Mouse (Mus musculus) CH12.LX (cell line): ENCODE measurements at regions not wholly inside any gene's neighbourhood (a gene's known extent, or its start where the extent isn't known, plus 50 kb on each side); places are given as distances from the start of the nearest gene placed in this dataset.

Experiments
- DNase-seq: peaks from one replicate; pipeline ENCODE4 v3.0.0-alpha.2; 2013; ENCODE audit errors: extremely low read depth
- H3K27ac ChIP-seq: 2 replicates; pipeline ENCODE4 v1.5.1; 2012; ENCODE audit warnings: low read depth, mild to moderate bottlenecking, control low read depth, moderate library complexity; ENCODE audit not compliant: insufficient read depth
- H3K27me3 ChIP-seq: replicated peaks from 2 replicates; pipeline ENCODE3; 2012; ENCODE audit warnings: inconsistent platforms
- H3K36me3 ChIP-seq, 2 experiments: replicated peaks in 1 of 2; 2 replicates each; pipeline versions ENCODE3 to v1.6.1; 2012; ENCODE audit warnings: inconsistent platforms in 1 of 2, low read length in 1 of 2, mild to moderate bottlenecking in 1 of 2, mixed read lengths in 1 of 2, moderate library complexity in 1 of 2; ENCODE audit not compliant: control insufficient read depth in 1 of 2, insufficient read depth in 1 of 2
- H3K4me1 ChIP-seq, 2 experiments: 2 replicates each; pipeline ENCODE4 v1.6.1; 2012; ENCODE audit warnings: inconsistent platforms in 1 of 2, moderate library complexity in 1 of 2; ENCODE audit not compliant: insufficient read depth in 2 of 2, control insufficient read depth in 1 of 2
- H3K4me2 ChIP-seq: 2 replicates; pipeline ENCODE4 v1.6.1; 2012; ENCODE audit warnings: low read depth, mild to moderate bottlenecking, control low read depth; ENCODE audit not compliant: poor library complexity, insufficient read depth, severe bottlenecking
- H3K4me3 ChIP-seq, 3 experiments: fragments of 150-350 bp in 1 of 3; sonication (generic) in 1 of 3; replicated peaks in 1 of 3; 2 replicates each; pipeline versions ENCODE3 to v1.5.1; 2011 to 2012; ENCODE audit warnings: low read depth in 2 of 3, low read length in 2 of 3, mild to moderate bottlenecking in 2 of 3, moderate library complexity in 2 of 3, control low read depth in 1 of 3, improper control_type of control experiment in 1 of 3, inconsistent platforms in 1 of 3, mixed read lengths in 1 of 3; ENCODE audit not compliant: poor library complexity in 1 of 3
- H3K79me2 ChIP-seq: replicated peaks from 2 replicates; pipeline ENCODE4 v1.6.1; 2012; ENCODE audit warnings: mild to moderate bottlenecking, moderate library complexity; ENCODE audit not compliant: control insufficient read depth, poor library complexity, insufficient read depth, severe bottlenecking; ENCODE audit errors: extremely low read depth
- H3K9ac ChIP-seq: 2 replicates; pipeline ENCODE4 v1.6.1; 2012; ENCODE audit warnings: low read depth, mild to moderate bottlenecking, control low read depth, moderate library complexity; ENCODE audit not compliant: insufficient read depth
- H3K9me3 ChIP-seq: replicated peaks from 2 replicates; pipeline ENCODE3; 2012; ENCODE audit warnings: low read length, inconsistent platforms, mixed read lengths
- CHD1 ChIP-seq: IDR thresholded peaks from 2 replicates; pipeline ENCODE4 v1.6.1; 2012; ENCODE audit warnings: low read depth, low read length, improper control_type of control experiment, inconsistent platforms
- E2F4 ChIP-seq: IDR thresholded peaks from 2 replicates; pipeline ENCODE4 v1.6.1; 2011; ENCODE audit warnings: low read depth, low read length, improper control_type of control experiment; ENCODE audit not compliant: insufficient replicate concordance
- ETS1 ChIP-seq: conservative IDR thresholded peaks from 2 replicates; pipeline ENCODE4 v1.6.1; 2012; ENCODE audit warnings: low read depth, mild to moderate bottlenecking, inconsistent platforms, low read length, improper control_type of control experiment, moderate library complexity
- KAT2A ChIP-seq: IDR thresholded peaks from 2 replicates; pipeline ENCODE4 v1.6.1; 2012; ENCODE audit warnings: low read length, improper control_type of control experiment, inconsistent platforms; ENCODE audit not compliant: insufficient replicate concordance
- MAFK ChIP-seq: IDR thresholded peaks from 2 replicates; pipeline ENCODE4 v1.6.1; 2011; ENCODE audit warnings: low read length, improper control_type of control experiment; ENCODE audit not compliant: insufficient replicate concordance
- MYC ChIP-seq: IDR thresholded peaks from 2 replicates; pipeline ENCODE4 v1.6.1; 2011; ENCODE audit warnings: low read depth, mild to moderate bottlenecking, improper control_type of control experiment, low read length
- NELFE ChIP-seq: IDR thresholded peaks from 2 replicates; pipeline ENCODE4 v1.6.1; 2011; ENCODE audit warnings: low read depth, low read length, improper control_type of control experiment
- NRF1 ChIP-seq: IDR thresholded peaks from 2 replicates; pipeline ENCODE4 v1.6.1; 2014; ENCODE audit warnings: low read depth, mild to moderate bottlenecking, inconsistent platforms, low read length, improper control_type of control experiment, moderate library complexity
- PAX5 ChIP-seq: IDR thresholded peaks from 2 replicates; pipeline ENCODE4 v1.6.1; 2012; ENCODE audit warnings: low read length, inconsistent platforms, mixed read lengths
- POLR2AphosphoS2 ChIP-seq: IDR thresholded peaks from 2 replicates; pipeline ENCODE4 v1.6.1; 2011; ENCODE audit warnings: low read depth, low read length, improper control_type of control experiment
- RAD21 ChIP-seq: IDR thresholded peaks from 2 replicates; pipeline ENCODE4 v1.6.1; 2011; ENCODE audit warnings: low read depth, mild to moderate bottlenecking, low read length, improper control_type of control experiment, moderate library complexity
- RCOR1 ChIP-seq: conservative IDR thresholded peaks from 2 replicates; pipeline ENCODE4 v1.6.1; 2012; ENCODE audit warnings: low read depth, mild to moderate bottlenecking, inconsistent platforms, low read length, improper control_type of control experiment
- USF1 ChIP-seq: IDR thresholded peaks from 2 replicates; pipeline ENCODE4 v1.6.1; 2014; ENCODE audit warnings: low read depth, mild to moderate bottlenecking, inconsistent platforms, low read length, improper control_type of control experiment
- ZC3H11A ChIP-seq: IDR thresholded peaks from 2 replicates; pipeline ENCODE4 v1.6.1; 2012; ENCODE audit warnings: low read depth, mild to moderate bottlenecking, inconsistent platforms, low read length, improper control_type of control experiment
- ZMIZ1 ChIP-seq: IDR thresholded peaks from 2 replicates; pipeline ENCODE4 v1.6.1; 2012; ENCODE audit warnings: low read depth, mild to moderate bottlenecking, inconsistent platforms, low read length, improper control_type of control experiment
- ZNF384 ChIP-seq: IDR thresholded peaks from 2 replicates; pipeline ENCODE4 v1.6.1; 2012; ENCODE audit warnings: low read depth, low read length, improper control_type of control experiment, inconsistent platforms
- dilution Hi-C: fragments of 300-500 bp; cut with MboI; formaldehyde crosslinking; loops from 2 replicates; pipeline ENCODE4 v1.14.3; 2020; ENCODE audit warnings: low sequenced_read_pairs; ENCODE audit not compliant: extremely low pct_unique_long_range_greater_than_20kb, extremely low pct_ligation_motif_present
- in situ Hi-C: fragments of 300-500 bp; cut with MboI; formaldehyde crosslinking; loops from 3 replicates; pipeline ENCODE4 v1.14.3; 2019; ENCODE audit warnings: low sequenced_read_pairs, low pct_ligation_motif_present, low pct_unique_long_range_greater_than_20kb, mixed read lengths

DNA sequence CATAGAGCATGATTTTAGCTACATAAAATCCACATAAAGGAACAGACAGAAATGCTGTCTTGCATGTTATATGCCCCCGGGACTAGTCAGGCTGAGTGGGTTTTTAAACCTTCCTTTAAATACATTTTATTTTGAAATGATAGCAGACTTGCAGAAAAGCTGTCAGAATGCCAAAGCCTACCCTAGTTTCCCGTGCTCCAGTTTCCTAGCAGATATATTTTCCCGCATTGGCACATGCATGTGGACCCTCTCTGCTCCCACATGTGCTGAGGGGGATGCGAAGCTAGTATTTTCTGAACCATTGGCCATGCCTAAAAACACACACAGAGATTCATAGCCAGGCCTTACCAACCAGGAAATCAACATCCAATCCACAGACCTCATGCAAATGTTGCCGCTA lies 105.8 kb downstream of the Utp6 start:
- no peaks in the 10 kb centered on the region for H3K79me2 ChIP-seq
- H3K9ac ChIP-seq, result no peak overlapping the region
- in situ Hi-C loops (no loop called here), dilution Hi-C loops (no loop called here)
- H3K36me3 ChIP-seq, result no peaks in the 10 kb centered on the region
- H3K4me1 ChIP-seq, result peaks cover 4 to 17% of the 10 kb centered on the region in 2 experiments; a peak in 3 of 4 replicates
- no peak overlapping the region for H3K27ac ChIP-seq
- H3K9me3 ChIP-seq, result peaks cover 6% of the 10 kb centered on the region
- no peaks in the 10 kb centered on the region for H3K27me3 ChIP-seq
- DNase-seq, result no peak
- H3K4me2 ChIP-seq, result no peak overlapping the region
- TF ChIP-seq MYC, result no peak
- no peak for TF ChIP-seq POLR2AphosphoS2
- TF ChIP-seq RCOR1, result no peak
- TF ChIP-seq USF1, result no peak
- TF ChIP-seq ETS1, result no peak
- TF ChIP-seq ZNF384, result no peak
- TF ChIP-seq E2F4, result no peak
- no peak for TF ChIP-seq MAFK
- no peak for TF ChIP-seq PAX5
- TF ChIP-seq, all 38 proteins: peak for 0
- H3K4me3 ChIP-seq, result no peak overlapping the region

DNA sequence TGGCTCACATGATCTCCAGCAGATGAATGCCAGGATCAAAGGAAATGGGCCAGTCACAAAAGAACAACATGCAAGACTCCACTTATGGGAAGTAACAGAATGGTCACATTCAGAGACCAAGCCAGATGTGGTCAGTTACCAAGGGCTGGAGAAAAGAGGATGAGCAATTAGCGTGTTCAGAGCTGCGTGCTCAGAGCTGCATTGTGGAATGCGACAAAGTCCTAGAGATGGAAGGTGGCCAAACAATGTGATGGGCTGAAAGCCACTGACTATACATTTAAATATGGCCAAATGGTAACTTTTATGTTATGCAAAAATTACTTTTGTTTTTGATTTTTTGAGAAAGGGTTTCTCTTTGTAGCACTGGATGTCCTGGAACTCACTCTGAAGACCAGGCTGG lies 112.6 kb downstream of the Utp6 start:
- Histone ChIP-seq H3K79me2 (no peaks in the 10 kb centered on the region), H3K4me2 (no peak overlapping the region), H3K9ac (no peak overlapping the region), H3K27me3 (no peaks in the 10 kb centered on the region), H3K36me3 (no peaks in the 10 kb centered on the region), H3K9me3 (no peaks in the 10 kb centered on the region), H3K4me1 (no peaks in the 10 kb centered on the region), H3K27ac (no peak overlapping the region), H3K4me3 (no peak overlapping the region)
- in situ Hi-C loops (no loop called here), dilution Hi-C loops (no loop called here)
- DNase-seq, result no peak
- no peak for TF ChIP-seq CHD1
- TF ChIP-seq E2F4, result no peak
- TF ChIP-seq POLR2AphosphoS2, result no peak
- TF ChIP-seq RAD21, result no peak
- TF ChIP-seq KAT2A, result no peak
- TF ChIP-seq ZMIZ1, result no peak
- TF ChIP-seq ZC3H11A, result no peak
- TF ChIP-seq NRF1, result no peak
- no peak for TF ChIP-seq NELFE
- no peak for TF ChIP-seq RCOR1
- TF ChIP-seq, all 38 proteins: peak for 0
